Mouse (Mus musculus) forebrain, embryonic 15.5 days (tissue): Measurements from ENCODE around the gene Col23a1. TPM values are rescaled to one million over a fixed set of nuclear protein-coding genes. Genes with fewer than 3 reads are reported as not detected.
A peak's percentile ranks its signal among the peaks of the same experiment; 100 is the strongest.
"Not testable (repeated sequence)": the region's sequence is repeated elsewhere in the genome, so short reads cannot be mapped to it uniquely, and the experiment has no call there.

ENCODE experiments used
- ATAC-seq: fragments of 200-750 bp; cut with Nextera tagmentation; replicated peaks from 2 replicates; pipeline ENCODE4 v1.8.0; 2017; ENCODE audit warnings: mild to moderate bottlenecking, moderate TSS enrichment, moderate library complexity
- H3K27ac ChIP-seq: fragments of 300-500 bp; sonication (generic); replicated peaks from 2 replicates; pipeline ENCODE4 v1.5.1; 2015; ENCODE audit warnings: mild to moderate bottlenecking, inconsistent platforms
- H3K27me3 ChIP-seq: fragments of 300-500 bp; sonication (generic); 2 replicates; pipeline ENCODE4 v1.6.1; 2015; ENCODE audit warnings: inconsistent platforms
- H3K36me3 ChIP-seq: fragments of 300-500 bp; sonication (generic); 2 replicates; pipeline ENCODE4 v1.6.1; 2015; ENCODE audit warnings: mild to moderate bottlenecking, inconsistent platforms
- H3K4me1 ChIP-seq: fragments of 300-500 bp; sonication (generic); 2 replicates; pipeline ENCODE4 v1.6.1; 2015; ENCODE audit warnings: inconsistent platforms
- H3K4me2 ChIP-seq: fragments of 300-500 bp; sonication (generic); replicated peaks from 2 replicates; pipeline ENCODE4 v1.6.1; 2015; ENCODE audit warnings: mild to moderate bottlenecking, inconsistent platforms
- H3K4me3 ChIP-seq: fragments of 300-500 bp; sonication (generic); 2 replicates; pipeline ENCODE4 v1.5.1; 2015; ENCODE audit warnings: mild to moderate bottlenecking, inconsistent platforms
- H3K9ac ChIP-seq: fragments of 300-500 bp; sonication (generic); replicated peaks from 2 replicates; pipeline ENCODE4 v1.6.1; 2015; ENCODE audit warnings: mild to moderate bottlenecking, inconsistent platforms
- H3K9me3 ChIP-seq: fragments of 300-500 bp; sonication (generic); 2 replicates; pipeline ENCODE4 v1.6.1; 2016; ENCODE audit warnings: inconsistent platforms
- WGBS: fragments of 180-500 bp; shearing (Covaris S2); methylation state at CpG from one replicate; pipeline ENCODE4 v1.1.7; 2015; ENCODE audit warnings: mixed read lengths; 5-methylcytosine and 5-hydroxymethylcytosine counted together
- polyA plus RNA-seq: library from polyadenylated mRNA; unstranded; fragments of >200 nt; fragmentation: Nextera tagmentation; extraction: Ambion mirVana; gene quantifications from 2 replicates; pipeline ENCODE4 v1.2.1, GENCODE M21; 2015

Col23a1 gene
- polyA plus RNA-seq, 1 experiment from 2014 or later, result 4.1 TPM

DNA sequence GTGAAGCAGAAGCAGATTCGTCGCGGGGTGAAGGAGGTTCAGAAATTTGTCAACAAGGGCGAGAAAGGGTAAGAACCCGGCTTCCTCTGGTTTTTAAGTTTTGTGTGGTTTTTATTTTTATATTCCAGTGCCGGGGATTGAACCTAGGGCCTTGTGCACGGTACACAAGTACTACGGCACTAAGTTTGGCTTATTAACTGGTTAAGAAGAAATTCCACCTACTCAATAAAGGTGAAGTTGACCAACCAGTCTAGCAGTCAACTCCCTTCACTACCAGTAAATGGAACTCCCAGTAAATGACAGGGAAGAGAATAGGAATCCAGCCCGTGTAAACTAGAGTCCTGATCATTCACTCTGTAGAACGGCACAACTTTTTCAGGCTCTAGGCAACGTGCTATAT, 330.4 kb downstream of the Col23a1 start:
- H3K27me3 ChIP-seq, result no peaks in the 10 kb centered on the region
- H3K4me1 ChIP-seq, result peaks cover 29% of the 10 kb centered on the region
- WGBS, result 2% methylated on average over 11 of the region's 11 CpGs
- peaks cover 34% of the 10 kb centered on the region for H3K36me3 ChIP-seq
- peak overlapping the region; percentile 69 for H3K9ac ChIP-seq
- peak overlapping the region; percentile 91 for H3K4me3 ChIP-seq
- peak overlapping the region; percentile 84 for H3K4me2 ChIP-seq
- H3K27ac ChIP-seq, result no peak overlapping the region
- no peaks in the 10 kb centered on the region for H3K9me3 ChIP-seq
- no peak for ATAC-seq

DNA sequence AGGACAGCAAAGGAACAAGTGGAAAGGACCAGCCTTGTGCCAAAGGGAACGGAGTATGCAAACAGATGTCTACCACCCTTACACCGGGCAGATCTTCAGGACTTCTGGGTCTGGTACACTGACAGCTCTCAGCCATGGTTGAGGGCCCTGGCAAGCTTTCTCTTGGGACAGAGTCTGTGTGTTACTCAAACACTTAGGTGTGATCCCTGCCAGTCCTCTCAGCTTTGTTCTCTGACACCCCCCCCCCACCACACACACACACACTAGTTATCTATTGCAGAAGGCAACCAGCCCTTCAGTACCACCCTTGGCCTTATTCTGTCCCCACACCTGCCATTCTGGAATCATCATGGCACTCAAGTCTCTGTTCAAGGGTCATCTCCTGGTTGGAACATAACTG, 332.1 kb downstream of the Col23a1 start:
- Histone ChIP-seq H3K4me1 (peaks cover 20% of the 10 kb centered on the region), H3K27me3 (no peaks in the 10 kb centered on the region), H3K27ac (no peak overlapping the region), H3K36me3 (peaks cover 48% of the 10 kb centered on the region), H3K4me2 (no peak overlapping the region), H3K9ac (no peak overlapping the region), H3K4me3 (no peak overlapping the region), H3K9me3 (no peaks in the 10 kb centered on the region)
- ATAC-seq, result no peak
- WGBS, result 91% methylated on average over 2 of the region's 2 CpGs

DNA sequence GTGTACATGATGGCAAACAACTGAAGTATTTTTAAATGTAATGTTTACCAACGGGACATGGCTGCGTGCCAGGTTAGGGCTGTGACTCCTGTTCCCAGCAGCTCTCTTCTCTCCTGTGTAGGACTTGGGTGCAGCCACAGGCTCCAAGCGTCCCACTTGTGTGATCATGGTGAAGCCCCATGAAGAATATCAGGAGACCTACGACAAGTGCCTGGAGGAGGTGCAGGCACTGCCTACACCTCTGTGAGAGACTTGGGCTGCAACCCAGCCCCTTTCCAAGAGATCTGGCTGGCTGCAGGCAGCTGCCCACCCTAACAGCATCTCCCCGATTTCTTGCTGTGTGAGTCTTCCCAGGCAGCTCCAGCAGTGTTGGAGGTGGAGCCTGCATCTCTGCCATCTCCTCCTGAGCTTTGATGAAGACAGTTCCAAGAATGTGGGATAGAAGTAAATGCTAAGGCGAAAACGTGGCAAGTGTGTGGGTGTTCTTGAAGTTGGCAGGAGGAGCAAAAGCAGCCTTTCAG, 333.3 kb downstream of the Col23a1 start:
- ATAC-seq, result no peak
- Histone ChIP-seq H3K9me3 (no peaks in the 10 kb centered on the region), H3K27ac (no peak overlapping the region), H3K4me2 (no peak overlapping the region), H3K9ac (no peak overlapping the region), H3K27me3 (no peaks in the 10 kb centered on the region), H3K36me3 (peaks cover 60% of the 10 kb centered on the region), H3K4me3 (no peak overlapping the region), H3K4me1 (peaks cover 20% of the 10 kb centered on the region)
- 92% methylated on average over 7 of the region's 7 CpGs for WGBS

DNA sequence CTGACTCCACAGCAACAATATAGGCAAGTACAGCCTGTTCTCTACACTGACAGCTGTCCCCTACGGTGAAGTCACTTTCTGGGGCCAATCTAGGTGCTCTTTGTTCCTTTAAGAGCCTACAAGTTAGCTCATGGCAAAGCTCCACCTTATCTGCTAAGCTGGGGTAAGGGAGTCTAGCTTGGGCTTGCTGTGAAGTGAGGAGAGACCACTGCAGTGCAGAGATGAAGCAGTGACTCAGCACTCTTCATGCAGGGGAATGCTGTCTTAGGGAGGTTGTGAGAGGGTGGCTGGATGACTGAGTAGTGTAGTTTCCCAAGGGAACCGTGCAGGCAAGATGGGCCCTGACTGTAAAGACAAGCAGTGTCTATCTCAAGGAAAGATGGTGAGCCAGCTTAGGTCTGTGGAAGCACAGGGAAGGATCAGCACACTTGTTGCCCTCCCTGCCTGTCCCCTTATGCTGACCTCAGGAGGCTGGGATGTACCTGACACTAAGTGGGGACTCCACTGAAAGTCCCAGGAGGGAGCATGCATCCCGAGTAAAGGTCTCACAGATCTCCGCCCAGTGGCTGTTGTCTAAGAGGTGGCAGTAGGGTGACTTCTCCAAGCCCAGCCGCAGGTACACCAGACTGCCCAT, 335.6 kb downstream of the Col23a1 start:
- H3K9me3 ChIP-seq, result no peaks in the 10 kb centered on the region
- no peak overlapping the region for H3K9ac ChIP-seq
- peaks cover 73% of the 10 kb centered on the region for H3K36me3 ChIP-seq
- ATAC-seq, result no peak
- H3K27ac ChIP-seq, result no peak overlapping the region
- no peak overlapping the region for H3K4me2 ChIP-seq
- H3K27me3 ChIP-seq, result no peaks in the 10 kb centered on the region
- H3K4me1 ChIP-seq, result peaks cover 12% of the 10 kb centered on the region
- 83% methylated on average over 5 of the region's 5 CpGs for WGBS
- H3K4me3 ChIP-seq, result no peak overlapping the region

DNA sequence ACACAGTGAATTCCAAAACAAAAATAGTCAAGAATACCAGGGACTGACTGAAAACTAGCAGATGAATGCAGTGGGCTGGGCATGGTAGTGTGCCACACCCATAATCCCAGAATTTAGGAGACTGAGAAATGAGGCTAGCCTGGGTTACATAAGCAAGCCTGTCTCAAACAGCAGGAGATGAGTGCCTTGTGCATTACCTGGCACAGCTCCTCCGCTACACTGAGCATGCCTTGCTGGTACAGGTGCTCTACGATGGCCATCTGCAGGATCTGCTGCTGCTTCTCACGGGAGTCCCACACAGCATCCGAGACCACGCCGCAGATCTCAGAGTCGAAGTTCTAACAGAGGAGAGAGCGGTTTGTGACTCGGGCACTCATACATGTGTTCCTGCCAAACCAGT, 337.7 kb downstream of the Col23a1 start:
- 97% methylated on average over 9 of the region's 9 CpGs for WGBS
- Histone ChIP-seq H3K9me3 (no peaks in the 10 kb centered on the region), H3K27ac (no peak overlapping the region), H3K36me3 (peaks cover 65% of the 10 kb centered on the region), H3K4me2 (no peak overlapping the region), H3K9ac (no peak overlapping the region), H3K4me1 (no peaks in the 10 kb centered on the region), H3K27me3 (no peaks in the 10 kb centered on the region), H3K4me3 (no peak overlapping the region)
- ATAC-seq, result no peak

DNA sequence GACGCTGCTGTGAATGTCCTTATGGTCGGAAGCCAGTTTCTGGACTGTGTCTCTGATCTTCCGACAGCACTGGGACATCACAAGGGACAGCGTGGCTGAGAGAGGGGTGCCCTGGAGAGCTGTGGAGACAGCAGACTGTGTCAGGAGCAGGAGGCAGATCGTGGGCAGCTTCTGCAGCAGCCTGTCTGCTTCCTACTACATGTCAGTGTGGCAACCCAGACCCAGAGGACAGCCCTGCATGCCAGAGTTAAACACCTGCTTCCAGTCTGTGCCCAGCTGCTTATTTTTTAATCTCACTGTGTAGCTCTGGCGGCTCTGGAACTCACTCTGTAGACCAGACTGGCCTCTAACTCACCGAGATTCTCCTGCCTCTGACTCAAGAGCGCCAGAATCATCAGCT, 338.2 kb downstream of the Col23a1 start:
- ATAC-seq, result no peak
- Histone ChIP-seq H3K9me3 (no peaks in the 10 kb centered on the region), H3K27ac (no peak overlapping the region), H3K9ac (no peak overlapping the region), H3K27me3 (no peaks in the 10 kb centered on the region), H3K4me3 (no peak overlapping the region), H3K4me2 (no peak overlapping the region), H3K4me1 (no peaks in the 10 kb centered on the region), H3K36me3 (peaks cover 60% of the 10 kb centered on the region)
- WGBS, result 94% methylated on average over 8 of the region's 8 CpGs

- Histone ChIP-seq H3K9ac (no peak overlapping the region), H3K4me2 (no peak overlapping the region), H3K27me3 (no peaks in the 10 kb centered on the region), H3K4me3 (no peak overlapping the region), H3K36me3 (peaks cover 42% of the 10 kb centered on the region), H3K27ac (no peak overlapping the region), H3K9me3 (no peaks in the 10 kb centered on the region), H3K4me1 (peaks cover 6% of the 10 kb centered on the region)
- ATAC-seq, result no peak
- 87% methylated on average over 15 of the region's 15 CpGs for WGBS
Measured at GRCm38 (mm10) chr11:51629651-51630314, 340.1 kb downstream of the Col23a1 start.

- H3K9ac ChIP-seq, result no peak overlapping the region
- H3K4me1 ChIP-seq, result peaks cover 22% of the 10 kb centered on the region
- no peak overlapping the region for H3K27ac ChIP-seq
- H3K9me3 ChIP-seq, result no peaks in the 10 kb centered on the region
- ATAC-seq, result no peak
- H3K4me3 ChIP-seq, result no peak overlapping the region
- H3K36me3 ChIP-seq, result peaks cover 21% of the 10 kb centered on the region
- 92% methylated on average over 6 of the region's 6 CpGs for WGBS
- no peak overlapping the region for H3K4me2 ChIP-seq
- H3K27me3 ChIP-seq, result no peaks in the 10 kb centered on the region
Measured at GRCm38 (mm10) chr11:51632130-51632753, 342.5 kb downstream of the Col23a1 start.

GRCm38 (mm10) chr11:51633200-51633599, 343.5 kb downstream of the Col23a1 start:
- H3K27ac ChIP-seq, H3K9me3 ChIP-seq, H3K9ac ChIP-seq, ATAC-seq, H3K4me3 ChIP-seq, H3K27me3 ChIP-seq, H3K4me2 ChIP-seq: not testable (repeated sequence)
- Histone ChIP-seq H3K36me3 (peaks cover 11% of the 10 kb centered on the region), H3K4me1 (peaks cover 22% of the 10 kb centered on the region)
- WGBS, result 95% methylated on average over 7 of the region's 7 CpGs

Other genes starting within 250 kb of the Col23a1 start
- not detected in 2 replicates for gene Olfr1375, start 241.8 kb upstream of the Col23a1 start, polyA plus RNA-seq
- 12.3 and 12.5 TPM in 2 replicates for gene Zfp354a, start 230.7 kb upstream of the Col23a1 start, polyA plus RNA-seq
- not detected in 2 replicates for gene Gm12569, start 69.4 kb upstream of the Col23a1 start, polyA plus RNA-seq
- 153 and 164 TPM in 2 replicates for gene Clk4, start 28.2 kb upstream of the Col23a1 start, polyA plus RNA-seq
- gene BC049762, start 26.9 kb upstream of the Col23a1 start, polyA plus RNA-seq, result 0.26 and 0.33 TPM in 2 replicates